Mouse (Mus musculus) bone marrow macrophage, adult 2 months (primary cell): ENCODE measurements around the gene St7. TPM values are rescaled to one million over a fixed set of nuclear protein-coding genes. Genes with fewer than 3 reads are reported as not detected.

Experiments used
- H3K27ac ChIP-seq: 2 replicates; pipeline ENCODE4 v1.5.1; 2012; ENCODE audit warnings: low read depth, low read length; ENCODE audit not compliant: insufficient read depth
- H3K4me1 ChIP-seq: 2 replicates; pipeline ENCODE4 v1.6.1; 2012; ENCODE audit warnings: low read length; ENCODE audit not compliant: control insufficient read depth, insufficient read depth
- H3K4me3 ChIP-seq: 2 replicates; pipeline ENCODE4 v1.5.1; 2012; ENCODE audit warnings: mild to moderate bottlenecking, low read length, moderate library complexity; ENCODE audit not compliant: insufficient read depth
- CTCF ChIP-seq: IDR thresholded peaks from 2 replicates; pipeline ENCODE4 v1.5.1; 2012; ENCODE audit warnings: low read depth, mild to moderate bottlenecking, low read length, moderate library complexity
- POLR2A ChIP-seq: IDR thresholded peaks from 2 replicates; pipeline ENCODE4 v1.6.1; 2012; ENCODE audit warnings: mild to moderate bottlenecking, low read depth, low read length, borderline replicate concordance
- polyA plus RNA-seq: library from polyadenylated mRNA; stranded (reverse); fragments of >200 nt; gene quantifications from 2 replicates; pipeline ENCODE4 v1.2.4, GENCODE M21; 2012; ENCODE audit not compliant: missing spikeins, insufficient read depth, insufficient read length

St7 gene
- polyA plus RNA-seq, 1 experiment: 5.3 TPM

- TF ChIP-seq CTCF (no peak), POLR2A (no peak)
- H3K4me3 ChIP-seq: no peak overlapping the region
- no peak overlapping the region for H3K27ac ChIP-seq
- peaks cover 13% of the 10 kb centered on the region for H3K4me1 ChIP-seq
Measured at GRCm38 (mm10) chr6:17871831-17872372, 179.2 kb downstream of the St7 start.

- no peak for TF ChIP-seq POLR2A
- TF ChIP-seq CTCF: no peak
- no peak overlapping the region for H3K27ac ChIP-seq
- H3K4me3 ChIP-seq: no peak overlapping the region
- peaks cover 13% of the 10 kb centered on the region for H3K4me1 ChIP-seq
Measured at GRCm38 (mm10) chr6:17875606-17876005, 182.9 kb downstream of the St7 start.

- Histone ChIP-seq H3K27ac (no peak overlapping the region), H3K4me3 (no peak overlapping the region), H3K4me1 (peaks cover 13% of the 10 kb centered on the region)
- TF ChIP-seq POLR2A (no peak), CTCF (no peak)
Measured at GRCm38 (mm10) chr6:17876023-17876613, 183.4 kb downstream of the St7 start.

- H3K4me1 ChIP-seq: peaks cover 10% of the 10 kb centered on the region
- no peak overlapping the region for H3K4me3 ChIP-seq
- TF ChIP-seq CTCF (no peak), POLR2A (no peak)
- H3K27ac ChIP-seq: no peak overlapping the region
Measured at GRCm38 (mm10) chr6:17876670-17877179, 184.0 kb downstream of the St7 start.

GRCm38 (mm10) chr6:17882943-17883342 lies 190.2 kb downstream of the St7 start:
- H3K27ac ChIP-seq: no peak overlapping the region
- TF ChIP-seq POLR2A (no peak), CTCF (no peak)
- H3K4me3 ChIP-seq: no peak overlapping the region
- H3K4me1 ChIP-seq: no peaks in the 10 kb centered on the region

- TF ChIP-seq POLR2A (no peak), CTCF (no peak)
- Histone ChIP-seq H3K4me1 (no peaks in the 10 kb centered on the region), H3K4me3 (no peak overlapping the region), H3K27ac (no peak overlapping the region)
Measured at GRCm38 (mm10) chr6:17887765-17888164, 195.0 kb downstream of the St7 start.

GRCm38 (mm10) chr6:17895562-17895961 lies 202.8 kb downstream of the St7 start:
- Histone ChIP-seq H3K27ac (no peak overlapping the region), H3K4me3 (no peak overlapping the region), H3K4me1 (no peaks in the 10 kb centered on the region)
- TF ChIP-seq CTCF: no peak
- TF ChIP-seq POLR2A: no peak

- H3K4me1 ChIP-seq: no peaks in the 10 kb centered on the region
- H3K4me3 ChIP-seq: no peak overlapping the region
- TF ChIP-seq POLR2A (no peak), CTCF (no peak)
- no peak overlapping the region for H3K27ac ChIP-seq
Measured at GRCm38 (mm10) chr6:17898539-17898938, 205.8 kb downstream of the St7 start.

- no peak for TF ChIP-seq POLR2A
- TF ChIP-seq CTCF: no peak
- no peak overlapping the region for H3K4me3 ChIP-seq
- H3K4me1 ChIP-seq: no peaks in the 10 kb centered on the region
- no peak overlapping the region for H3K27ac ChIP-seq
Measured at GRCm38 (mm10) chr6:17903355-17903754, 210.6 kb downstream of the St7 start.

- TF ChIP-seq CTCF: no peak
- no peak for TF ChIP-seq POLR2A
- Histone ChIP-seq H3K27ac (no peak overlapping the region), H3K4me3 (no peak overlapping the region), H3K4me1 (no peaks in the 10 kb centered on the region)
Measured at GRCm38 (mm10) chr6:17905776-17906175, 213.0 kb downstream of the St7 start.
